Mouse (Mus musculus) gastrocnemius, adult 2 months (tissue): ENCODE results near the gene Hacd1. TPM values are rescaled to one million over a fixed set of nuclear protein-coding genes. Genes with fewer than 3 reads are reported as not detected.
A peak's percentile ranks its signal among the peaks of the same experiment; 100 is the strongest.
"Not testable (repeated sequence)": the region's sequence is repeated elsewhere in the genome, so short reads cannot be mapped to it uniquely, and the experiment has no call there.

Experiments
- DNase-seq: peaks from one replicate; pipeline ENCODE4 v3.0.0; 2022
- H3K27ac ChIP-seq: fragments of 200-600 bp; 2 replicates; pipeline ENCODE4 v1.8.1; 2022; ENCODE audit warnings: mild to moderate bottlenecking
- H3K4me3 ChIP-seq: fragments of 200-600 bp; 2 replicates; pipeline ENCODE4 v1.8.1; 2022; ENCODE audit warnings: mild to moderate bottlenecking, moderate library complexity
- CTCF ChIP-seq: fragments of 200-600 bp; IDR thresholded peaks from 2 replicates; pipeline ENCODE4 v1.8.1; 2022; ENCODE audit warnings: antibody characterized with exemption, mild to moderate bottlenecking, moderate library complexity
- intact Hi-C: fragments of 180-260 bp; cut with DNase I; formaldehyde crosslinking; loops from one replicate; pipeline ENCODE4 v1.15.1; 2025
- long read RNA-seq, 2 experiments: library from polyadenylated mRNA; stranded (forward); transcript quantifications; one replicate each; pipeline ENCODE4 v2.0.0; 2021
- total RNA-seq, 2 experiments: library from RNA; stranded (reverse); gene quantifications; 2 replicates each; pipeline ENCODE4 v1.2.3; 2021

Gene Hacd1
- total RNA-seq: 100 to 1,000 TPM; 103 to 105 TPM
- long read RNA-seq, experiment 1, partial matches to known transcripts: 0 of 115 reads
- long read RNA-seq, experiment 1, other reads (novel, unspliced or antisense): 115 of 115 reads
- long read RNA-seq, experiment 2, partial matches to known transcripts: 1 of 132 reads
- long read RNA-seq, experiment 2, other reads (novel, unspliced or antisense): 131 of 132 reads

GRCm38 (mm10) chr2:14055566-14056331 lies at the start of gene Hacd1:
TSS of gene Hacd1 (minus strand) at chr2:14056135.
- Histone ChIP-seq H3K4me3 (peak within 1 kb of the TSS; percentile 99), H3K27ac (peak within 1 kb of the TSS; percentile 99)
- DNase-seq: peak; percentile 94
- intact Hi-C loops: loop anchor here (2.0 kb wide), 1 partner anchor 17 kb away; no protein-coding TSS in a partner anchor
- TF ChIP-seq CTCF: no peak

- Histone ChIP-seq H3K4me3 (no peak overlapping the region), H3K27ac (no peak overlapping the region)
- DNase-seq: no peak
- intact Hi-C loops: no loop called here
- no peak for TF ChIP-seq CTCF
Observed at GRCm38 (mm10) chr2:14103924-14104323, 48.0 kb upstream of the Hacd1 start.

- H3K4me3 ChIP-seq: no peak overlapping the region
- no peak overlapping the region for H3K27ac ChIP-seq
- no peak for TF ChIP-seq CTCF
- intact Hi-C loops: no loop called here
- DNase-seq: no peak
Observed at GRCm38 (mm10) chr2:14102603-14103002, 46.7 kb upstream of the Hacd1 start.

GRCm38 (mm10) chr2:14100533-14100932 lies 44.6 kb upstream of the Hacd1 start:
- H3K27ac ChIP-seq: no peak overlapping the region
- TF ChIP-seq CTCF: no peak
- H3K4me3 ChIP-seq: no peak overlapping the region
- DNase-seq: no peak
- intact Hi-C loops: no loop called here

DNA sequence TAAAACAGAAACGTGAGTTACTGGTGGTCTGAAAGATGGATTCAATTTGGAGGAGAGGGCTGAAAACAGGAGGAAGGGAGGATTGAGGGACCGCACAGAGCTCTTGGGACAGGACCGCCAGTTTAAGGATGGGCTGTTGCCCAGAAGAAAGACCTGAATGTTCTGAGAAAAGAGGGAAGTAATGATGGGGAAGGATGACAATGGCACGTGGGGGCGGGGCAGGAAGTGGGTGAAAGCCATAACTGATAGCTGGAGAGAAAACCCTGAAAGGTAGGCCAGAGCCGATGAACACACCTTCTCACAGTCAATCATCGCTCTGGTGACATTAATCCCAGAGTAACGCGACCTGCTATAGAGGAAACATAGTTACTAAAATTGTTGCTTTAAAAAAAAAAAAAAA lies 22.6 kb upstream of the Hacd1 start:
- DNase-seq, intact Hi-C loops, H3K27ac ChIP-seq, H3K4me3 ChIP-seq: not testable (repeated sequence)

GRCm38 (mm10) chr2:14074221-14074901 lies 18.4 kb upstream of the Hacd1 start:
- no peak for DNase-seq
- Histone ChIP-seq H3K27ac (peak overlapping the region; percentile 99), H3K4me3 (peak overlapping the region; percentile 80)
- intact Hi-C loops: no loop called here
- TF ChIP-seq CTCF: no peak

- peak; percentile 94 for DNase-seq
- Histone ChIP-seq H3K27ac (peak within 1 kb of the TSS; percentile 99), H3K4me3 (peak within 1 kb of the TSS; percentile 80)
- intact Hi-C loops: loop anchor here (2.0 kb wide), 1 partner anchor 17 kb away; the partner anchor contains the start of gene Hacd1
- TF ChIP-seq CTCF: no peak
Observed at GRCm38 (mm10) chr2:14073362-14074220, 17.7 kb upstream of the Hacd1 start, which contains the start of gene Stam. TSS of gene Stam (plus strand) at chr2:14074098.

- TF ChIP-seq CTCF: no peak
- Histone ChIP-seq H3K4me3 (peak overlapping the region; percentile 80), H3K27ac (peak overlapping the region; percentile 99)
- intact Hi-C loops: loop anchor here (2.0 kb wide), 1 partner anchor 16 kb away; the partner anchor contains the start of gene Hacd1
- DNase-seq: no peak
Observed at GRCm38 (mm10) chr2:14073008-14073361, 17.1 kb upstream of the Hacd1 start.

DNA sequence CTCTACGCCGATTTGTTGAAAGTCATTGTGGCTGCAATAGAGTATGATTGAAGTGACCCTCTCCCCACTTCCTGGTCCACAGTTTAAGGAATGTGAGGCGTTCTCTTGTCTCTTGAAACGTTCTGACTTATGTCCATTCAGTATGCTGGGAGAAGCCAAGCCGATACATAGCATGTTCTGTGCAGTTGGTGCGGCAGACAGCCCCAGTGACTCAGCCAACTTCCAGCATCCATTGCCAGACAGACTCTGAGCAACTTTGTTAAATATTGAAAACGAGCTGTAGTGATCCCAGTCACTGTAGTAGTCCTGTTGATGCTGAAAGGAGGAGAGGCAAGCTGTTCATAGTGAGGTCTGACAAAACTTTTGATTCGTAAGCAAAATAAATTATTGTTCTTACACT lies 14.5 kb upstream of the Hacd1 start:
- H3K27ac ChIP-seq: no peak overlapping the region
- intact Hi-C loops: no loop called here

GRCm38 (mm10) chr2:14069027-14069426 lies 13.1 kb upstream of the Hacd1 start:
- intact Hi-C loops: no loop called here
- no peak overlapping the region for H3K27ac ChIP-seq
- no peak for DNase-seq
- no peak overlapping the region for H3K4me3 ChIP-seq
- no peak for TF ChIP-seq CTCF

More for the DNA sequence above, 14.5 kb upstream of the Hacd1 start:
- H3K4me3 ChIP-seq: no peak overlapping the region
- DNase-seq: no peak
- TF ChIP-seq CTCF: no peak

DNA sequence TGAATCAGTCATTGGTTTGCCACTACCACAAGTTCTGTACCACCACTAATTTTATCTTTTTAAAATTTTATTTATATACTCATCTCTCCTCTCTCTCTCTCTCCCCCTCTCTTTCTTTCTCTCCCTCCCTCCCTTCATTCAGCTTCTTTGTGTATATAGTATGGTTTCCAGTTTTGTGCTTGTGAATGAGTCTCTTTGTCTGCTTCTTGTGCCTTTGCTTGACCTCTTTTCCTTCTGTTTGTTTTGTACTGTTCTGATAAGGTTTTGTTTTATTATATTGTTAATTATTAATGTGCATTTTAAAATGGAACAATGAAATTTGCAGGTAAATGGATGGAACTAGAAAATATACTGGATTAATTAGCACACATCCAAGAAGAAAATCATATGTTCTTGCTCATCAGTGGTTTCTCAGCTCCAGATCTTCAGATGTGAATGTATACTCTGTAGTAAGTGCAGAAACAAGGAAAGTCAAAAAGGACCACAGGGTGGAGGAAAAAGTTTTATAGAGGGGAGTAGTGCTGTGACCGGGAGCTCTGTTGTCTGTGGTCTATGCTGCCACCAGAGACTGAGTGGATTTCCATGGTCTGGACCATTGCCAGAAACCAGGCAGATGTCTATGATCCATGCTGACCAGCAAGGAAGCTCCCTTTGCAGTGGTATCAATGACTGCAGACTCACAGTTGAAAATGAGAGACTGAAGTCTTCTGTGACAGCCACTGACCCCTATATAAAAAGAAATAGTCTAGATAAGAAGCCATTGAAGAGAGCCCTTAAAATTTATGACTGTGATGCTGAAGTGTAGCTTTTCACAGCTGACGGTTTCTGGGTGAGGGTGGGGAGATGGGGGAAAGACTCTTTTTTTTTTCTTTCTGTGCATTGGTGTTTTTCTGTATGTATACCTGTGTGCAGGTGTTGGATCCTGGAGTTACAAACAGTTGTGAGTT lies 10.0 kb upstream of the Hacd1 start:
- H3K27ac ChIP-seq: no peak overlapping the region
- no peak for DNase-seq
- intact Hi-C loops: no loop called here
- H3K4me3 ChIP-seq: no peak overlapping the region
- no peak for TF ChIP-seq CTCF
